Mouse (Mus musculus) retina, postnatal 7 days (tissue): ENCODE results near the gene Lamp1.

Experiments
- DNase-seq: peaks from one replicate; pipeline ENCODE4 v3.0.0-alpha.2; 2012; ENCODE audit warnings: low read depth, low spot score

The Lamp1 gene

GRCm38 (mm10) chr8:13163563-13163962, 4.6 kb downstream of the Lamp1 start:
- DNase-seq = no peak

DNA sequence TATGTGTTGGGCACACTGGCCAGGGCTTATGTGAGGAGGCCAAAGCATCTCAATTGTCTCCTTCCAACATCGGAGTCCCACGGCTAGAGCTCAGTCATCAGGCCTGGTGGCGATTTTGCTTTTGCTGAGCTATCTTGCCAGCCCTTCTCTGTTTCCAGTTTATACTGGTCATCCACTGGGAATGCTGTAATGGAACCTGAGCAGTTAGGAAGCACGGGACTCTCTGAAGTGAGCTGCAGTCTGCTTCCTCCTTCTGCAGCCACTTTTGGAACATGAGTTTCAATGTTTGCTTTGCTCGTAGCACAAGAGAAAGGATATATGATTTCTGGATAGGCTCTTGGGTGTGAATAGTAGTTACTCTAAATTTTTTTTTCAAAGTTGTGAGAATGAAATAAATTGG, 5.4 kb downstream of the Lamp1 start:
- no peak for DNase-seq

DNA sequence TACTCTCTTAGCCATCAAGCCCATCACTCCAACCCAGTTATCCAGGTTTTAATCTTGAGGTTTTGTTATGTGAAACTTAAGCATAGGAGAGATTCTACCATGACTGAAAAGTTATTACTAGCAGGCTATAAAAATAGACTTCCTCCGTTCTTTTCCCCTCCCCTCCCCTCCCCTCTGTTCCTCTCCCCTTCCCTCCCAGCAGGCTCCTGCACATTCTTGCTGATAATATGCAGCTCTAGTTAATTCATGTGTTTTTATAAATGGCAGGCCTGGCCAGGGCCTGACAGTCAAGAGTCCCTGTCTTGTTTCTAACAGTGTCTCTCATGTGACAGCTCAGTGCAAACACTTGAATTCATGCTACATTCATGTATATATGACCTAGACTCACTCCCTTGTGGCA, 11.5 kb downstream of the Lamp1 start:
- DNase-seq = no peak

DNA sequence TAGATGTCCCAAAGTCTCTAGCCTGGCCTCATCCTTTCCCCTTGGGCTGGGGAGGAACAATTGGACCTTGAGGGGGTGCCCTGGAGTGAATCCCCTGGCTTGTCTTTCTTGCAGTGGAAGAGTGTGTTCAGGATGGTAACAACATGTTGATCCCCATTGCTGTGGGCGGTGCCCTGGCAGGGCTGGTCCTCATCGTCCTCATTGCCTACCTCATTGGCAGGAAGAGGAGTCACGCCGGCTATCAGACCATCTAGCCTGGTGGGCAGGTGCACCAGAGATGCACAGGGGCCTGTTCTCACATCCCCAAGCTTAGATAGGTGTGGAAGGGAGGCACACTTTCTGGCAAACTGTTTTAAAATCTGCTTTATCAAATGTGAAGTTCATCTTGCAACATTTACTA, 15.3 kb downstream of the Lamp1 start:
- no peak for DNase-seq

DNA sequence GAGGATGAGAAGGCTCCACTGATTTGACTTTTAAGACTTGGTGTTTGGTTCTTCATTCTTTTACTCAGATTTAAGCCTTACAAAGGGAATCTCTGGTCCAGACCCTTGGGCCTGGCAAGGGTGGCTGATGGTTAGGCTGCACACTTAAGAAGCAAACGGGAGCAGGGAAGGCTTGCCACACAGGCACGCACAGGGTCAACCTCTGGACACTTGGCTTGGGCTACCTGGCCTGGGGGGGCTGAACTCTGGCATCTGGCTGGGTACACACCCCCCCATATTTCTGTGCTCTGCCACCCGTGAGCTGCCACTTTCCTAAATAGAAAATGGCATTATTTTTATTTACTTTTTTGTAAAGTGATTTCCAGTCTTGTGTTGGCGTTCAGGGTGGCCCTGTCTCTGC, 15.8 kb downstream of the Lamp1 start:
- DNase-seq = no peak

GRCm38 (mm10) chr8:13175650-13176049, 16.7 kb downstream of the Lamp1 start:
- DNase-seq = no peak

GRCm38 (mm10) chr8:13177173-13177852, 18.4 kb downstream of the Lamp1 start:
- no peak for DNase-seq

DNA sequence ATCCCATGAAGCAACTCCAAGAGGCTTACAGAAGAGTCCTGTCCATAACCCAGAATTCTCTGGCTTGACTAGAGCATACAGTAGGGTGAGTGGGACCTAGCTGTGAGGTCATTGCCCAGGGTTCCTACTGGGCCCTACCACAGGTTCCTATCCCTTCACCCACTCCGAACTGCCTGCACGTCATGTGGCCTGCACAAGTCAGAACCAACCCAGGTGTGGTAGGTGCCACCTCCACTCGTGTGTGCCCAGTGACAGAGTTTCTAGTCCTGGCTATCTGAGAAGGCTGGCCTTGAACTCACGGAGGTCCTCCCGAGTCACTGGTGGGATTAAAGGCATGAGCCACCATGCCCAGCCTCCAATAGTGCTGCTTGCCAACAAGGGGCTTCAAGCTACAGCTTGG, 19.2 kb downstream of the Lamp1 start:
- no peak for DNase-seq

DNA sequence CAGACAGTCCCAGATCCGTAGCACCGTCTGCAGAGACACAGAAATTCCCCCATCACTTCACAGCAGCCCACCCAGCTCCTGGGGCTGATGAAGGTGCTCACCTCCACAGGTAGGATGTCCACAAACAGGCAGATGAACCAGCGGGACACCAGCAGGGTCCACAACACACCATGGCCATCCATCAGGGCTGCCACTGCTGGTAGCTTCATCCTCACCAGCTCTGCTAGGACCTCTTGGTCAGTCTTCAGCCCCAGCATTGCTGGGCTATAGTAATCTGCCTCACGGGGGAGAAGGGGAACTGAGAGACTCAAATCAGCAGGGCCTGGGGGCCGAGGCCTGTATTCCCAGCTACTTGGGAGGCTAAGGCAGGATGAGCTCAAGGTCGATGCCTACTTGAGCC, 20.5 kb downstream of the Lamp1 start:
- no peak for DNase-seq

DNA sequence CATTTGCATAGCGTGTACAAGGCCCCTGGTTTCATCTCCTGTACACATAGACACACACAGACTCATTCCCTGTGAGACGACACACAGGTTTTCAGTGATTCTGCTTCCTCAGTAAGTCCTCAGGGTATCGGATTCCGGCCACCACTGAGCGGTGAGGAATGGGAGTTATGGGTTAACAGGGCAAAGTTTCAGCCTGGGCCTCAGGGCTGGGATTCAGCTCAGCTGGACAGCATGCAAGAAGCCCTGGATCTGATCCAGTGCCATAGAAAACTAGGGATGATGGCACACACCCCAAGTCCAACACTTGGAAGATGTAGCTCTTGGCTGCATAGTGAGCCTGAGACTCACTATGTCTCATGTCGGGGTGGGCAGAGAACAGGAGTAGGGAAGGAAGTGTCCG, 21.0 kb downstream of the Lamp1 start:
- DNase-seq = no peak

DNA sequence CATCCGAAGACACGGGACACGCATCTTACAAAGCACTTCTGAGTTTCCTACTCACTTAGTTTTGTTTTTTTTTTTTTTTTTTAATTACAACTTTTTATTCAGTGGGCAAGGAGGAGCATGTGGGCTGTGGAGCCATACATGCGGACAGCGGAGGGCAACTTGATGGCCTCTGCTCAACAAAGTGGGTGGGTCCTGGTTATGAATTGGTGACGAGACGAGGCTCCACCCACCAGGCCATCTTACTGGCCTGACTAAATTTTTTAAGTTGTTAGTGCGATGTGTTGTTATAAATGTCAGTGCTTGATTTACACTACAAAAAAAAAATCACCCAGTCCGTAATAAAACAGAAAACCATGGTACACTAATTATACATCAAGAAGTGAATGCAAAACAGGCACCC, 21.4 kb downstream of the Lamp1 start:
- DNase-seq = no peak

DNA sequence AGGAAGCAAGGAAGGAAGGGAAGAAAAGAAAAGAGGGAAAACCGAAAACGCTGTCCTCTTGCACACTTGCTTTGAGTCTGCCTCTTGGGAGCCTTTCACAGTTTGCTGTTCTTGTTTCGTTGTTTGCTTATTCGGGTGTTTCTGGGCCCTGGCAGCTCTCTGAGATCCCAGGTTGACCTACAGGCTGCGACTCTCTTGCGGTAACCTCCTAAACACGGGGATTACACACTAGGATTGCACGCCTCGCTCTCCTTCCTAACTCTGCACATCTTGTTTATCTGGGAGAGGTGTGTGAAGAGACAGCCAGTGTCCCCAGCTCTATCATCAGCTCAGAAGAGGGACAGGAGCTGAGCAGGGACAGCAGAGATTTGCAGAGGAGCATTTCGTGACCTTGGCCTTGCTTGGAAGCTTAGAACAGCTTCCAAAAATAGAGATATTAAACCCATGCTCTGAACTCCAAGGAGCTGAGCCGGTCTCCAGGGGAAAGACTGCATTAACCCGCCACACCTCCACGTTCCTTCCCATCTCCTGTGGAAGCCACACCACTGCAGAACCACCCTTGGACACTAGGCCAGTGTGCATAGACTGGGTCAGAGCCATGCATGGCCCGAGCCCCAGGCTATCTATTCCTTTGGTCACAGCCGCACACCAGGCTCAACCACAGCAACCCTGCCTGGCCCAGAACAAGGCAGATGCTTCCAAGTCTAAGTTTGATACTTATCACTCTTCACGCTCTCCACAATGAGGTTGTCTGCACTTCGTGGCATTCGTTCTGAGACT, 22.1 kb downstream of the Lamp1 start:
- no peak for DNase-seq

GRCm38 (mm10) chr8:13181691-13181976, 22.7 kb downstream of the Lamp1 start:
- no peak for DNase-seq

DNA sequence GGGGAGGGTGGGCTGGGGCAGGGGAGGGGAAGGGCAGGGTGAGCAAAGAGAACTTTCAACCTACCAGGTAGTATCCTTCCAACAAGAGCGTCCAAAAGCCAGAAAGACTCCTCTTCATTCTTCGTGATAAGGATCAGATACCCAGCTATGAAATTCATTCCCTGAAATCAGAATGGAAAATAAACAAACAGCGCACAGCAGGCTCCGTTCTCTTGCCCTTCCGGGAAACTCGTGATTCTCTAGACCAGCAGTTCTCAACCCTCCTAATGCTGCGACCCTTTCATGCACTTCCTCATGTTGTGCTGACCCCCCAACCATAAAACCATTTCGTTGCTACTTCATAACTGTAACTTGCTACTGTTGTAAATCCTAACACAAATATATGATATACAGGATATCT, 27.9 kb downstream of the Lamp1 start:
- no peak for DNase-seq

GRCm38 (mm10) chr8:13187229-13187628, 28.3 kb downstream of the Lamp1 start:
- DNase-seq = no peak

GRCm38 (mm10) chr8:13187638-13188037, 28.7 kb downstream of the Lamp1 start:
- DNase-seq = no peak

DNA sequence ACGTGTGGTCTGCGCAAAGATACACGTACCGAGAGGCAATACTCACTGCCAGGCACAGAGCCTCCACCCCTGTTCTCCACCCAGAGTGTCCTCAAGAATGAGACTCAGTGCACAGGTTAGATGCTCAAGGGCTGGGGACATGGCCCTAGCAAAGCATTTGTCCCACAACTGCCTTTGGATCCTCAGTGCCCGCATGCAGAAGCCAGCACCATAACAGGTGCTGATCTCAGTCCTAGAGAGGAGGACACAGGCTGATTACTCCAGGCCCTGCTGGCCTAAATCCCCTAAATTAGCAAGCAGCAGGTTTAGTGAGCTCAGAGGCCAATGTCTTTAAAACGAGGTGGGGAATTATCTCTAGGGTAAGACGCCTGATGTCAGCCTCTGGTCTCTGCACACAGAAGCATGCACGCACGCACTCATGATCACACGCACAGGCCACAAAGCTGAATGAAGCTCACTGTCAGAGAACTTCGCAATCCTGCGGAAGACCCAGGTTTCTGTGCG, 29.1 kb downstream of the Lamp1 start:
- DNase-seq = no peak

- no peak for DNase-seq
These were observed 29.9 kb downstream of the Lamp1 start for GRCm38 (mm10) chr8:13188857-13189256.

GRCm38 (mm10) chr8:13190235-13190634, 31.3 kb downstream of the Lamp1 start:
- DNase-seq = no peak

- DNase-seq = no peak
These were observed 35.9 kb downstream of the Lamp1 start for GRCm38 (mm10) chr8:13194818-13195217.

GRCm38 (mm10) chr8:13197493-13197892, 38.5 kb downstream of the Lamp1 start:
- no peak for DNase-seq

- no peak for DNase-seq
These were observed 40.6 kb downstream of the Lamp1 start for GRCm38 (mm10) chr8:13199385-13200061.
